Mouse (Mus musculus) intestine, embryonic 14.5 days (tissue): ENCODE data around the gene Sez6l2. TPM values are rescaled to one million over a fixed set of nuclear protein-coding genes. Genes with fewer than 3 reads are reported as not detected.

Experiments
- ATAC-seq: fragments of 200-750 bp; cut with Nextera tagmentation; replicated peaks from 2 replicates; pipeline ENCODE4 v1.8.0; 2017; ENCODE audit warnings: low read depth, moderate number of reproducible peaks, moderate TSS enrichment, moderate library complexity; ENCODE audit not compliant: low FRiP score, low TSS enrichment
- DNase-seq: peaks from one replicate; pipeline ENCODE4 v3.0.0-alpha.2; 2018; ENCODE audit warnings: low spot score
- H3K27ac ChIP-seq: fragments of 300-500 bp; sonication (generic); 2 replicates; pipeline ENCODE4 v1.5.1; 2014; ENCODE audit warnings: low read depth, mild to moderate bottlenecking, control low read depth
- H3K27me3 ChIP-seq: fragments of 300-500 bp; sonication (generic); replicated peaks from 2 replicates; pipeline ENCODE4 v1.6.1; 2014; ENCODE audit warnings: low read length, control low read depth; ENCODE audit not compliant: control insufficient read depth, insufficient read depth
- H3K36me3 ChIP-seq: fragments of 300-500 bp; sonication (generic); 2 replicates; pipeline ENCODE4 v1.6.1; 2014; ENCODE audit warnings: low read length, control low read depth; ENCODE audit not compliant: control insufficient read depth, insufficient read depth
- H3K4me1 ChIP-seq: fragments of 300-500 bp; sonication (generic); replicated peaks from 2 replicates; pipeline ENCODE4 v1.6.1; 2014; ENCODE audit warnings: low read length, control low read depth, mixed read lengths; ENCODE audit not compliant: control insufficient read depth, insufficient read depth
- H3K4me2 ChIP-seq: fragments of 300-500 bp; sonication (generic); 2 replicates; pipeline ENCODE4 v1.6.1; 2014; ENCODE audit warnings: low read length
- H3K4me3 ChIP-seq: fragments of 300-500 bp; sonication (generic); 2 replicates; pipeline ENCODE4 v1.5.1; 2014; ENCODE audit warnings: low read depth, low read length, control low read depth, mixed read lengths
- H3K9ac ChIP-seq: fragments of 300-500 bp; sonication (generic); 2 replicates; pipeline ENCODE4 v1.6.1; 2014; ENCODE audit warnings: mild to moderate bottlenecking, low read length
- H3K9me3 ChIP-seq: fragments of 300-500 bp; sonication (generic); 2 replicates; pipeline ENCODE4 v1.6.1; 2016; ENCODE audit warnings: low read length, control low read depth; ENCODE audit not compliant: control insufficient read depth
- WGBS: fragments of 180-500 bp; shearing (Covaris S2); extraction: QIAGEN DNeasy Blood & Tissue Kit; methylation state at CpG from one replicate; pipeline ENCODE4 v1.1.7; 2014; 5-methylcytosine and 5-hydroxymethylcytosine counted together
- polyA plus RNA-seq: library from polyadenylated mRNA; unstranded; fragments of >200 nt; fragmentation: Nextera tagmentation; extraction: Ambion mirVana; gene quantifications from 2 replicates; pipeline ENCODE4 v1.2.1, GENCODE M21; 2014

Gene Sez6l2
- polyA plus RNA-seq, 1 experiment from 2014 or later = 3.8 TPM

GRCm38 (mm10) chr7:126982054-126982453 lies 31.7 kb downstream of the Sez6l2 start:
- no peak overlapping the region for H3K4me3 ChIP-seq
- peaks cover 35% of the 10 kb centered on the region for H3K36me3 ChIP-seq
- no peak overlapping the region for H3K27ac ChIP-seq
- 0 out of 2 replicates have a peak, but pooled peaks cover 3% of the 10 kb centered on the region for H3K4me1 ChIP-seq
- no peak for DNase-seq
- H3K27me3 ChIP-seq = no peaks in the 10 kb centered on the region
- H3K4me2 ChIP-seq = no peak overlapping the region
- H3K9me3 ChIP-seq = no peaks in the 10 kb centered on the region
- ATAC-seq = no peak
- no peak overlapping the region for H3K9ac ChIP-seq
- 78% methylated on average over 4 of the region's 4 CpGs for WGBS

- Histone ChIP-seq H3K4me2 (no peak overlapping the region), H3K4me1 (no peaks in the 10 kb centered on the region), H3K27ac (no peak overlapping the region), H3K9me3 (no peaks in the 10 kb centered on the region), H3K4me3 (no peak overlapping the region), H3K9ac (no peak overlapping the region), H3K27me3 (no peaks in the 10 kb centered on the region), H3K36me3 (peaks cover 31% of the 10 kb centered on the region)
- 71% methylated on average over 7 of the region's 7 CpGs for WGBS
- no peak for DNase-seq
- ATAC-seq = no peak
Measured at GRCm38 (mm10) chr7:126983113-126983512, 32.8 kb downstream of the Sez6l2 start.

DNA sequence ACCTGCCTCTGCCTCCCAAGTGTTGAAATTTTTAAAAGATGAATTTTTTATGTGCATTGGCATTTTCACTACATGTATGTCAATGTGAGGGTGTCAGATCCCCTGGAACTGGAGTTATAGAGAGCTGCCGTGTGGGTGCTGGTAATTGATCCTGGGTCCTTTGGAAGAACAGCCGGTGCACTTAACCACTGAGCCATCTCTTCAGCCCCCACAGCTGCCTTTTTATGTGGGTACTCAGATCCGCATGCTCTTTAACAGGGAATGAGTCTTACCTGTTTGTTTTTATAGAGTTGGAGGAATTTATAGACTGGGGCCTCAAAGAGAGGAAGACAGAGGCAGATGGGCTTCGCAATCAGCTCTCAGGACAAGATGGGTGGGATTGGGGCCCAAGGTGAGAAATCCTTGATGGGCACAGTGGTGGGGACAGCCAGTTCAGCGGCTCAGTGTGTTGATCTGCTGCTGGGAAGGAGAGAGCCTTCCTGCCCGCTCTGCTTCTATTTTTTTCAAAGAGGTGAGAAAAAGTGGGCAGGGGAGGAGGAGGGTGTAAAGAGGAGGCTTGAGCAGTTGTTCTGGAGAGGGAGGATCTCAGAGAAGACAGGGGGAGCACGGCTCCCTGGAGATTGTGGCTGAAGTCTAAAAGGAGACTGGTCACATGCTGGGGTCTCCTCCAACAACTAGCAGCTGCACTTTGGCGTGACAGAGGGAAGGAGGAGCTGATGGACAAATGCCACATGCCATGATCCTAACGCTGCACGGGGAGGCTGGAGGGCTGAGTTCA lies 34.5 kb downstream of the Sez6l2 start:
- peaks cover 13% of the 10 kb centered on the region for H3K36me3 ChIP-seq
- H3K4me3 ChIP-seq = no peak overlapping the region
- H3K9me3 ChIP-seq = no peaks in the 10 kb centered on the region
- H3K4me2 ChIP-seq = no peak overlapping the region
- no peaks in the 10 kb centered on the region for H3K27me3 ChIP-seq
- no peak overlapping the region for H3K9ac ChIP-seq
- no peak for DNase-seq
- no peak overlapping the region for H3K27ac ChIP-seq
- no peak for ATAC-seq
- 38% methylated on average over 10 of the region's 10 CpGs for WGBS
- H3K4me1 ChIP-seq = no peaks in the 10 kb centered on the region

DNA sequence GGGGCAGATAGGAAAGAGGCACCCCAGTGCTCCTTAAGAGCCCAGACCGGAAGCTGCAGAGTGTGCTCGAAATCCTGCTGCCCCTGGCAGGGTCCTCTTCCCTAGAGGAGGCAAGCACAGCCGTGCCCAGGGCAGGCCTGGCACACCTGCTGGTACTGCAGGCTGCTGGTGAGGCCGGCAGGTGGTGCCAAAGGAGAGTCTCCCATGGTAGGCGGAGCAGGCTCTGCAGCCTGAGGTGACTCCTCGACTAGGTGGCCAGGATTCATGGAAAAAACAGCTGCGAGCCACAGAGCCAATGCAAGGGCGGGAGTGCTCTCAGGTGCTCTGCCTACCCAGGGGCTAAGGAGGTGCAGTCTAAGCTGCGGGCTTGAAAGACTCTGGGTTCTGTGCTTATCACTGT lies 36.0 kb downstream of the Sez6l2 start:
- ATAC-seq (peak; percentile 62; the same call in 1 of the 2 replicates), DNase-seq (peak; percentile 54)
- WGBS = 47% methylated on average over 9 of the region's 9 CpGs
- no peaks in the 10 kb centered on the region for H3K4me1 ChIP-seq
- H3K36me3 ChIP-seq = 0 out of 2 replicates have a peak, but pooled peaks cover under 1% of the 10 kb centered on the region
- no peak overlapping the region for H3K9ac ChIP-seq
- H3K4me3 ChIP-seq = no peak overlapping the region
- H3K9me3 ChIP-seq = no peaks in the 10 kb centered on the region
- no peak overlapping the region for H3K27ac ChIP-seq
- H3K27me3 ChIP-seq = no peaks in the 10 kb centered on the region
- no peak overlapping the region for H3K4me2 ChIP-seq

DNA sequence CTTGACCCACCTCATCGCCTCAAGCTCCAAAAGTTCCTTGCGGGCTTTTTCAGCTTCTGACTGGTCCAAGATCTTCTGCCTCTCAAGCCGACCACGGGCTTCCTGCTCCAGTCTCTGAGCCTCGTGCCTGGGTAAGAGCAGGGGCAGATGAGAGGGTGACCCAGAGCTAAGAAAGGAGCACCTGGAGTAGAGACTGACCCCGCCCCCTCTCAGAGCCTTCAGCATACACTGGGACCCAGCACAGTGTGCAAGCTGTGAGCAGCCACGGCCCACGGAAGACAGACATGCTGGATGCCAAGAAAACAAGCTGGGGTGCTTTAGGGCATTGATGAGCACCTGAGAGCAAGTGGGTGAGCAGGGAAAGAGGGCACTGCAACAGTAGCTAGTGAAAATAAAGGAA lies 38.5 kb downstream of the Sez6l2 start:
- Histone ChIP-seq H3K9ac (no peak overlapping the region), H3K4me1 (no peaks in the 10 kb centered on the region), H3K36me3 (no peaks in the 10 kb centered on the region), H3K4me3 (no peak overlapping the region), H3K27me3 (no peaks in the 10 kb centered on the region), H3K4me2 (no peak overlapping the region), H3K27ac (no peak overlapping the region), H3K9me3 (no peaks in the 10 kb centered on the region)
- ATAC-seq (no peak), DNase-seq (no peak)
- 62% methylated on average over 8 of the region's 8 CpGs for WGBS

DNA sequence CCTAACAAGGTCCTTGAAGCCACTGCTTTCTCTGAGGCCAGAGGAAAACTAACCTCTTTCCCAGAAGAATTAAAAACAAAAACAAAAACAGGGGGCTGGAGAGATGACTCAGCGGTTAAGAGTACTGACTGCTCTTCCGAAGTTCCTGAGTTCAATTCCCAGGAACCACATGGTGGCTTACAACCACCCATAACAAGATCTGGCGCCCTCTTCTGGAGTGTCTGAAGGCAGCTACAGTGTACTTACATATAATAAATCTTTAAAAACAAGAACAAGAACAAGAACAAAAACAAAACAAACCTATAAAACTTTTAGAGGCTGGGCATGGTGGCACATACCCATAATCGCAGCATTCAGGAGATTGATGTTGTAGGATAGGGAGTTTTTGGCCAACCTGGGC lies 46.1 kb downstream of the Sez6l2 start:
- Histone ChIP-seq H3K4me2 (no peak overlapping the region), H3K9ac (no peak overlapping the region), H3K27ac (no peak overlapping the region), H3K4me1 (no peaks in the 10 kb centered on the region), H3K36me3 (no peaks in the 10 kb centered on the region), H3K9me3 (0 out of 2 replicates have a peak, but pooled peaks cover 5% of the 10 kb centered on the region), H3K27me3 (no peaks in the 10 kb centered on the region), H3K4me3 (no peak overlapping the region)
- DNase-seq = no peak
- WGBS = 86% methylated on average over 4 of the region's 4 CpGs
- ATAC-seq = no peak

DNA sequence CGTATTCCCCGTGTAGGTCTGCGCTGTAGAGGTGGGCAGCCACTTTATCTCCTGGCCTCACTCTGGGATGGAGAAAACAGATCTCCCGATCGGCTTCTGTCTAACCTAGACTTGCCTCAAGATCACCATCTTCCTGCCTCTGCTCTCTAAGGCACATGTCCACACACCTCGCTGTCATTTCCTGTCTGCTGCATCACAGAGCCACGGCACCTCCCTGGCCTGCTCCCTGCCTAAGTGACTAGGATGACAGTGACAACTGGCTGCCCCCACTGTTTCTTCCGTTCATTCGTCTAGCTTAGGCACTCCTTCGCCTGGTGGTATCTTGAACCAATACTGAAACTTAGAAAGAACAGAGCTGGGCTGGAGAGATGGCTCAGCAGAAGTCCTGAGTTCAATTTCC lies 49.2 kb downstream of the Sez6l2 start:
- H3K4me2 ChIP-seq = no peak overlapping the region
- DNase-seq (no peak), ATAC-seq (no peak)
- H3K9ac ChIP-seq = no peak overlapping the region
- no peak overlapping the region for H3K27ac ChIP-seq
- H3K36me3 ChIP-seq = no peaks in the 10 kb centered on the region
- WGBS = 77% methylated on average over 10 of the region's 10 CpGs
- H3K4me1 ChIP-seq = no peaks in the 10 kb centered on the region
- H3K27me3 ChIP-seq = no peaks in the 10 kb centered on the region
- no peak overlapping the region for H3K4me3 ChIP-seq
- 0 out of 2 replicates have a peak, but pooled peaks cover 5% of the 10 kb centered on the region for H3K9me3 ChIP-seq

GRCm38 (mm10) chr7:127003620-127004019 lies 53.3 kb downstream of the Sez6l2 start:
- WGBS = 78% methylated on average over 5 of the region's 5 CpGs

More at GRCm38 (mm10) chr7:127003620-127004019, 53.3 kb downstream of the Sez6l2 start:
- Histone ChIP-seq H3K27ac (no peak overlapping the region), H3K4me3 (no peak overlapping the region), H3K9me3 (no peaks in the 10 kb centered on the region), H3K36me3 (no peaks in the 10 kb centered on the region), H3K4me1 (peaks cover 9% of the 10 kb centered on the region; the same call in 1 of the 2 replicates), H3K4me2 (no peak overlapping the region), H3K9ac (no peak overlapping the region), H3K27me3 (no peaks in the 10 kb centered on the region)
- DNase-seq = peak; percentile 67
- ATAC-seq = peak; percentile 73
